Mouse (Mus musculus): ENCODE results near the gene Kdf1. TPM values are rescaled to one million over a fixed set of nuclear protein-coding genes. Genes with fewer than 3 reads are reported as not detected.

The Kdf1 gene
- total RNA-seq, 2 experiments from 2014 or later, result not detected

GRCm38 (mm10) chr4:133486673-133487357, 31.9 kb upstream of the Kdf1 start:
- Histone ChIP-seq H3K4me3 (no peak overlapping the region), H3K27ac (no peak overlapping the region)
- intact Hi-C loops (cut with DNase I), result no loop called here
- no peak for DNase-seq
- TF ChIP-seq CTCF (IDR thresholded peaks at IDR 0.05), result no peak

DNA sequence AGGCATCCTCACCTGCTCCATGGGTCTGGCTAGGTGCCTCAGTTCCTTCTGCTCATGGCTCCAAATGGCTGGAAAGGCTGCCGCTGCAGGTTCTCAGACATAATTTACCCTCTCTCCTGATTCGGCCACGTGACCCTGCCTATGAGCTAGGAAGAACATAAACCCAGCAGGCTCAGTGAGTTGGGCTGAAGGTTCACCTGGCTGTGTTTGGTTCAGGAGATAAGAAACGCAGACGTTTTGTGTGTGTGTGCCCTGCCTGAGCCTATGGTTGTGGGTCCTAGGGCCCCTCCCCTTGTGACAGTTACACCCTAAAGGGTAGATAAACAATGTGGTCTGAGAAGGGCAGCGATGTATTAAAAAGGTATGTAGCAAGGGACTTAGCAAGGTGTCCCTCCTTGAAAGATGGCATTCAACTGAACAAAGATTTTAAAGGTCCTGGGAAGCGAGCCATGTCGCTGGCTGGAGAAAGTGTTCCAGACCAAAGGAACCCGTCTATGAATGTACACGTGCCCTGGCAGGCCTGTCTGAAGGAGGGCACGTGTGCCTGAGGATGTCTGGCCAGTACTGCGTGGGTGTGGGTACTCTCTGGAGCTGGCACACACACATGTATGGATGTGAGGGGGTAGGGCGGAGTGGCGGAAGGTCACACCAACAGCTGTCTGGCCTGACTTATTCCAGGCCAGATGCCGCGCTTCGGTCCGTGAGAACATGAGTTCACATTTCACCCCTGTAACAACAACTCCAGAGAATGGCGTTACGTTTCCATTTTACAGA, 30.0 kb upstream of the Kdf1 start:
- TF ChIP-seq CTCF (IDR thresholded peaks at IDR 0.05), result no peak
- H3K27ac ChIP-seq, result peak overlapping the region; percentile 58
- DNase-seq, result no peak
- H3K4me3 ChIP-seq, result no peak overlapping the region
- intact Hi-C loops (cut with DNase I), result no loop called here

DNA sequence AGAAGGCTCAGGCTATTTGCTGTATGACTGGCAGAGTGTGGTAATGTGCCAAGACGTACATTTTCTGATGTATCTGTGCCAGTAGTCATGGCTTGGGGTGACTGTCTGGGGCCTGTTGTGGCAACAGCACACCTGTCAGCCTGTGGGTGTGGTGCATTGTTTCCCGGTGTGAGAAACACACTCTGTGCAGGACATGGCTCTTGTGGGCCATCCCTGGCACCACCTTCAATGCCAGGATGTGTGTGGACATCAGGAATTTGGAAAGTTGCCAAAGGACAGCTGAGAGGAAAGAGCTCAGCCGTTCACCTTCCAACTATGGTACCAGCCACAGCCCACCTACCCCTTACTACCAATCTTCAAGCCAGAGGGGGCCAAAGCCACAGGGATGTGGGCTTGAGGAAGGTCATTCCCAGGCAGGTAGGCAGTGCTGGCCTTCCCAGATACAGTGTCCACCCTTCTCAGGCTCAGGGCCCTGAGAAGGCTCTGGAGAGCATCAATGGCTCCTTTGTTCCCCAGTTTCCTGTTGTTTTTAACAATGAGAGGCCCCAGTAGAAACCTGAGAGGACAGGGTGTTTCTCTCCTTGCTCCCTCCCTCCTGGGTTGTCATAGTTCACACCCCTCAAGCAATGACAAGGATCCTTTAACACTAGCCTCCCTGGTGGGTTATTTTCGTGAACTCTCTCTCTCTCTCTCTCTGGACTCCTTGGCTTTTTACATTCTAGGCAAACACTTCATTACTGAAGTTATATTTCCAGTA, 29.1 kb upstream of the Kdf1 start:
- no peak for DNase-seq
- Histone ChIP-seq H3K27ac (peak overlapping the region; percentile 58), H3K4me3 (no peak overlapping the region)
- TF ChIP-seq CTCF (IDR thresholded peaks at IDR 0.05), result no peak
- intact Hi-C loops (cut with DNase I), result loop anchor here (5.0 kb wide), 1 partner anchor 67 kb away; no protein-coding TSS in a partner anchor

DNA sequence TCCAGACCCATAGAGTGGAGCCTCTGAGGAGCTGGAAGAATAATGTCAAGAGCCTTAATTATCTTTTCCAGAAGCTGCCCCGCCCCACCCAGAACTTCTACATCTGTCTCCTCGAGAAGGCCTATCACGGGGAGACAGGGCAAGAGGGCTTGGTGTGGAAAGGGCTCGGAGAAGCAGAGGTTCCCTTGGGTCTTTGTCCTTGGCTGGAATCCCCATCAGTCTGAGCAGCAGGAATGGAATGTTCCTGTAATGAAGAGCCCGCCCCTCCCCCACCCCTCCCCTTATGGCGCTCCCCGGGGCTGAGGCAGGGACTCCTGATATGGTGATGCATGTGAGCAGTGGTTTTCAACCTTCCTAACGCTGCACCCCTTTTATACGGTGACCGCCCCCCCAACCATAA, 27.0 kb upstream of the Kdf1 start:
- H3K4me3 ChIP-seq, result peak overlapping the region; percentile 13; the same call in 1 of the 2 replicates
- peak; percentile 76 for DNase-seq
- TF ChIP-seq CTCF (IDR thresholded peaks at IDR 0.05), result no peak
- peak overlapping the region; percentile 74 for H3K27ac ChIP-seq
- intact Hi-C loops (cut with DNase I), result loop anchor here (5.0 kb wide), 1 partner anchor 69 kb away; no protein-coding TSS in a partner anchor

GRCm38 (mm10) chr4:133493895-133494294, 24.9 kb upstream of the Kdf1 start:
- TF ChIP-seq CTCF (IDR thresholded peaks at IDR 0.05), result no peak
- DNase-seq, result no peak
- H3K4me3 ChIP-seq, result peak overlapping the region; percentile 75
- intact Hi-C loops (cut with DNase I), result loop anchor here (1.0 to 5.0 kb wide), 2 partner anchors 15 to 72 kb away; no protein-coding TSS in a partner anchor
- peak overlapping the region; percentile 75 for H3K27ac ChIP-seq

- intact Hi-C loops (cut with DNase I), result loop anchor here (1.0 to 5.0 kb wide), 2 partner anchors 15 to 72 kb away; no protein-coding TSS in a partner anchor
- peak overlapping the region; percentile 75 for H3K27ac ChIP-seq
Measured at GRCm38 (mm10) chr4:133494432-133494831, 24.3 kb upstream of the Kdf1 start.

GRCm38 (mm10) chr4:133494867-133495266, 23.9 kb upstream of the Kdf1 start:
- TF ChIP-seq CTCF (IDR thresholded peaks at IDR 0.05), result no peak
- Histone ChIP-seq H3K27ac (no peak overlapping the region; the same call in 1 of the 2 replicates), H3K4me3 (peak overlapping the region; percentile 75; the same call in 1 of the 2 replicates)
- DNase-seq, result no peak
- intact Hi-C loops (cut with DNase I), result loop anchor here (1.0 to 5.0 kb wide), 2 partner anchors 16 to 73 kb away; no protein-coding TSS in a partner anchor

More at GRCm38 (mm10) chr4:133494432-133494831, 24.3 kb upstream of the Kdf1 start:
- peak; percentile 92 for DNase-seq
- TF ChIP-seq CTCF (IDR thresholded peaks at IDR 0.05), result no peak; the same call in 1 of the 2 replicates
- H3K4me3 ChIP-seq, result peak overlapping the region; percentile 75

- no peak overlapping the region for H3K4me3 ChIP-seq
- TF ChIP-seq CTCF (IDR thresholded peaks at IDR 0.05), result no peak
- intact Hi-C loops (cut with DNase I), result no loop called here
- H3K27ac ChIP-seq, result no peak overlapping the region
- DNase-seq, result no peak
Measured at GRCm38 (mm10) chr4:133495711-133496110, 23.1 kb upstream of the Kdf1 start.

- DNase-seq, result no peak
- intact Hi-C loops (cut with DNase I), result no loop called here
- TF ChIP-seq CTCF (IDR thresholded peaks at IDR 0.05), result no peak
- Histone ChIP-seq H3K27ac (no peak overlapping the region), H3K4me3 (peak overlapping the region; percentile 78)
Measured at GRCm38 (mm10) chr4:133496738-133497445, 21.9 kb upstream of the Kdf1 start.

- peak overlapping the region; percentile 78 for H3K4me3 ChIP-seq
- DNase-seq, result peak; percentile 55
- intact Hi-C loops (cut with DNase I), result no loop called here
- no peak for TF ChIP-seq CTCF (IDR thresholded peaks at IDR 0.05)
- H3K27ac ChIP-seq, result peak overlapping the region; percentile 67
Measured at GRCm38 (mm10) chr4:133497461-133498159, 21.2 kb upstream of the Kdf1 start.

DNA sequence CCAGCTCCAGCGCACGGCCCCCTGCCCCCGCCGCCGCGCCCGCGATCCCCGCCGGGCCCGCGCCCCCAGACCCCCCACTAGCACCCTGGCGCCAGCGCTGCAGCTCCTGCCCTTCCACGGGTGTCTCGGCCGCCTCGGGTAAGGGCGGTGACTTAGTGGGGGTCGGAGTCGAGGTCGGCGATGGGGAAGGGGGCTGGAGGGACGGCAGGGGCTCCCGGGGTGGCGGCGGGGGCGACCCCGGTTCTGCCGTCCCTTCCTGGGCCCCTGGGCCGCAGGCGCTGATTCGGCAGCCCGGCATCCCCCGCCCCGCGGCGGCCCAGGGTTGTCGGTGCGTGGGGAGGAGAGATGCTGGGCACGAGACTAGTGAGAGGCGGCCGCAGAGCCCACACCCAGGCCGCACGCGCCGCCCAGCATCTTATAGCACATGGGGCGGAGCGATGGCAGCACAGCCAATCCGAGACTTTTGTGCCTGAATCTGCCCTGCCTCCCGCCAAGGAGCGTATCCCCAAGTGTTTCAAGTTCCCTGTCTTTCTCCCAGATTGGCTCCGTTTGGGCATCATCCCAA, 20.5 kb upstream of the Kdf1 start, which contains the start of gene Trnp1:
Gene Trnp1 (minus strand): TSS at position 391 of the 565 bp plus-strand sequence.
- peak; percentile 74 for DNase-seq
- TF ChIP-seq CTCF (IDR thresholded peaks at IDR 0.05), result no peak
- Histone ChIP-seq H3K27ac (peak within 1 kb of the TSS; percentile 67), H3K4me3 (peak within 1 kb of the TSS; percentile 78)
- intact Hi-C loops (cut with DNase I), result no loop called here

All from gastrocnemius, adult 2 months (tissue).